Mouse (Mus musculus) layer of hippocampus, adult 9-10 months (tissue): ENCODE results near the gene Socs7.

Experiments used
- DNase-seq: peaks from one replicate; pipeline ENCODE4 v3.0.0; 2022; ENCODE audit warnings: low spot score

Socs7 gene

DNA sequence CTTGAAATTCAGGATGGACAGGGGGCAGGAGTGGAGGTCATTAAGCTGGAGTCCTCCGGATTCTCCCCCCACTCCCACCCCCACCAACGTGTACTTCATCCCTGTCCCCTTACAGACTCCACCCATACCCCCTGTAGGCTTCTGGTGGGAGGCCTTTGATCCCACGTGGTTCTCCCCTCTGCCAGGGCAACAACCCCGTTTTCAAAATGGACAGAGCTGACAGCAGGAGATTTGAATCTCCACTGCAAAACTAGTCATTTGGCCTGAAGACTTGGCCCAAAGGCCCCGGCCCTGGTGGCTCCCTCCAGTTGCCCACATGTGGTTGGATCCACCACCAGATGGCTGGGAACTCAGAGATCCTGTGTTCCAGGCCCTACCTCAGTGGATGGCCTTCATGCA, 54.3 kb downstream of the Socs7 start:
- DNase-seq: no peak

DNA sequence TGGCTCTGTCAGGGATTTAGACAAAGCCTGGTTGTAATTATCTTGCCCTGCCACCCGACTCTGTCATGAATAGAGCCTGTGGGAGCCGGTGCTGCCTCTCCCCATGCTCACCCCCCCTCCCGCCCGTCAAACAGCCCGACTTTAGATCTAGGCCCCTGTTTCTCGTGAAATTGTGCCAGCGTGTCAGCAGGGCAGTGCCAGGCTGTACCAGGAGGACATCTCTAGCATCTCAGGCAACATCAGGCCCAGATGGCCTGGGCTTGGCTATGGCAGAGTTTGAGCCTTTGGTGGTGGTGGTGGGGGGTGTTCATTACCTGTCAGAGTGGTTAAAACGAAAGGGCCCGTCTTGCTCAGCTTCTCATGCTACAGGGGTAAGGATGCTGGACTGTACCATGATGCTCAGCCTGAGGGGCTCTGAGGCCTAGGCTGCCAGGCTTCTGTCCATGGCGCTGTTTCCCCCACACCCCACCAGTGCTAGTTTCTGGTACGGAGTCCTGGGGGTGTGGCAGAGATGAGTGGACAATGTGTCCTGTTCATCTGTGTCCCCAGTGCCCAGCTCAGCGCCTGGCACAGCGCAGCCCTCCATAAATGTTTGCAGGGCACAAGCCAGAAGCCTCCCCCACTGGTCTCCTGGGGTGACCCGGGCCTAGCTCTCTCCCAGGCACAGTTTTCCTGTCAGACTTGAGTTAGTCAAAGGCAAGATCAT, 56.6 kb downstream of the Socs7 start:
- DNase-seq: no peak

DNA sequence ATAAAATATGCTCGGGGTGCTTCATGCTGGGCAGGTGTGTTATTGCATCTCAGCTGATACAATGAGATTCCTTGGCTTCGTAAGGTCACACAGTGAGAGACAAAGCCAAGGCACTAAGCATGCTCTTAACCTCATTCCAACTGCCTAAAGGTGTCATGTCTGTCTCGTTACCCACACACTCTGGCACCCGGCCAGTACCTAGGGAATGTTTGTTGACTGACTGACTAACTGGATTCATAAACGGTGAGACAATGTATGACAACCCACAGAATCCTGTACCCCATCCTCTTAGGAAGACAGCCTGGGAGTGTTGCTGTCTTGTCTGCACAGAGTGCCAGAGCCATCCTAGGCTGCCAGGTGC, 57.2 kb downstream of the Socs7 start:
- no peak for DNase-seq

DNA sequence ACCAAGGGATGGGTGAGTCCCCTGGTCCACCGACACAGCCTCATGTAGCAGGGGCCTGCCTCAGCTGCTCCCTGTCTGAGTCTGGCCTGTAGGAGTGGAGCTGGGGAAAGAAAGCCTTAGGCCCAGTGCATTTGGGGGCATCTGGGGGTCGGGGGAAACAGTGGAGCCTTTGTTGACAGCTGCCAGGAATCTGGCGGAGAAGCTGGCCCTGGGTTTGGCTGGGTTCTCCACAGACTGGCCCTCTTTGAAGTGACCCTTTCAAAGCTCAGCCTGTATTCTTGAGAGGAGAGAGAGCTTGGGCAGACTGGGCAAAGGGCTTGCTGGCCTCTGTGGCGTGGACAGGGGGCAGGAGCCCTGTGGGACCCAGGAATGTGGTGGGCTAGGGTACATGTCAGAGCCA, 60.2 kb downstream of the Socs7 start:
- DNase-seq: no peak

DNA sequence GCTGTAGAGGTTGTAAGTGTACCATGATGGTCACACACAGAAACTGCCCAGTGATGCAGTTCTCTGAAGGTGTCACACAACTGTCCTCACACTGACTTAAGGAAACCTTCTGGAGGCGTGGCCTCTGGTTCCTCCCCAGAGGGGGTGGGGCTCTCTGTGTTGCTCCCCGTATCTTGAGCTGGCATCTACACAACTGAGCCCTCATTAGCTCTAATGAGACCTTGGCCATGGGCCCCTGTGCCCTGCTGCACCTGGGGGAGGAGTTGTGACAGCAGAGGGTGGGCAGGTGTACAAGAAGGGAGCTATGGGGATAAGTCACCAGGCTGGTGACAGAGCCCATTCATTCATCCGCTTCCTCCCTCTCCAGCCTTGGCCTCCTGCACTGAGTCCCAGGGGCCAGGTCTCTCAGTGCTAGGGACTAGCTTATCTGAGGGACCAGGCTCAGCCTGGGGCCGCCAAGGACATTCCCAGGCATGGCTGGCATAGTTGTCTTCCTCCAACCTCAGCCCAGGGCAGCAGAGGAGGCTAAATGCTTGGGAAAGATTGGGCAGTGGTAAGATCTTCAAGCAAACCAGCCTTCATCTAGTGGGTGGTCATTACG, 61.8 kb downstream of the Socs7 start:
- no peak for DNase-seq

DNA sequence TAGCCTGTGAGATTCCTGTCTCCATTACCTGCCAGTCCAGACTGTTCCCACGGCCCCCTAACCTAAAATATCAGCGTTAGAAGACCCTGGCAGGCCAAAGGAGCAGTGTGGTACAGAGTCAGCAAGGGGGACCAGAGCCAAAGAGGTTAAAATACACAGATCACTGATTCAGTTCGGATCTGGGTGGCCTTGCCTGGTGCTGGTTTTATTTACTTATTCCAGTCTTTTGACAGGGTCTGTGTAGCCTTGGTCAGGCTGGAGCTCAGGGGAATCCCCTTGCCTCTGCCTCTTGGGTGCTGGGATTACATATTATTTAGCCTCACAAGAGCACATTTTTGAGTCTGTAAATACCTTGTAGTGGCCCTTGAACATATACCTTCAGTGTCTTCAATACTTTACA, 62.5 kb downstream of the Socs7 start:
- no peak for DNase-seq

DNA sequence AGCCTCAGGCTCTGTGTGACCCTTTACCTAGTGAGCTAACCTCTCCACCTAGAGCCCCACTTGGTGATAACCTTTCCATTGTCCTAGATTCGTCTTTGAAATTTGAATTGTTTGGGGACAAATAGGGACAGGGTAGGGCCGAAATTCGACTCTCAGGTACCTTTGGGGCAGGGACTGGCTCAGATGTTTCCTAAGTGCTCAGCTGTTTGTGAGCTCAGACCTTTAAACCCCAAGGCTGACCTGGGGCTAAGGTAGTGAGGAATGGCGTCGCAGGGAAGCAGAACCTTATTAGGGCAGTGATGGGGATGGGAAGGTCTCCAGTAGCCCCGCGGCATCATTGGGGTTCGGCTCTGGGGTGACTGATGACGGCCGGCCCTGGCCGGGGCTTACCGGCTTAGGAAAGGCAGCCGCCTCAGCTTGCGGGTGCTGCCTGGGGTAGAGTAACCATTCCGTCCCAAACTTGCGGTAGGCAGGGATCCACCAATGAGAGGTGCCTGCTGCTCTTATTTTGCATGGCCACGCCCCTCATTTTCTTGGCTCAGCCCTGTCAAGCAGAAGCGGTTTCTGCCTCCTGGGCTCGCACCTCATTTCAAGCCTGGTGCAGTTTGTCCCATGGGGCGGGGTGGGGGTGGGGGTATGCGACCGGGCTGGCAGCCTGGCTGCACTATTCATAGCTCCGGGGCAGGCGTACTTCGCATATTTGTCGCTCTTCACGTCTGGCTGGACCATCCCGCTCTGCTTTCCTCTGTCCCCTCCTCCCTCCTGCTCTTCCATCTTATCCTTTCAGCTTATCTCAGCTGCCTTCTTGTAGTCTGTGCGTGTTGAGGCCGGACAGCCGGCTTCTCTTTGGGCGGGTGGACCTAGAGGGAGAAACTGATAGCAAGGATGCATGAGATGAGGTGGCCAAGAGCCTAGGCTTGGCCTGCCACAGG, 65.7 kb downstream of the Socs7 start:
- no peak for DNase-seq

DNA sequence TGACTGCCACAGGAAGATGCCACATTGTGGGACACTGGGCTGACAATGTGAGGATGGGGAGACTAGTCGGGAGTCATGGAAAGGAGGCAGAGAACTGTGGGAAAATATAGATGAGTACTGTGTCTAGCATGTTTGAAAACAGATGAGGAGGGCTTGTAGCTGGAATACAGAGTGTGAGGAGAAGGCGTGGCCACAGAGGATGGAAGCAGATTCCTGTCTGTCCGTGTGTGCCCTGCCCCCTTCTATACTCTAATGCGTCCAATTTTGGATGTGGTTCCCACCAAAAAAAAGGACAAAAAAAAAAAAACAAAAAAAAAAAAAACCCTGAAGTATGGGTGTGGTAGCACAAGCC, 66.4 kb downstream of the Socs7 start:
- DNase-seq: no peak

DNA sequence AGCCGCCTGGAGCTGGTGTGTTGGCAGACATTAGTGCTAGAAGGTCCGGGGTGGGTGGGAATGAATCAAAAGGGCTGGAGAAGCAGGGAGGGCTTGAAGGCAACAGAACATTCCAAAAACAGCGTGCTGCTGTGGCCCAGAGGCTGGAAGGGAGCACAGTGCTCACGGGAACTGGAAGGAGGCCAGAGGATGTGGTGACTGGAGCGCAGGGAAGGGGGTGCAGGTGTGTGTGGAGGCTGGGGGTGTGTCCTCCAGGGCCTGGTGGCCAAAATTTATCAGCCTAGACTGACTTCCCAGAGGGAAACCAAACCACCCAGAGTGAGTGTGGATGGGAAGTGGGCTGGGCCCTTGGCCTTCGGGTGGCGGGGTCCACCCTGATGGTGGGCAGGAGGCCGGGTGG, 67.3 kb downstream of the Socs7 start:
- no peak for DNase-seq

DNA sequence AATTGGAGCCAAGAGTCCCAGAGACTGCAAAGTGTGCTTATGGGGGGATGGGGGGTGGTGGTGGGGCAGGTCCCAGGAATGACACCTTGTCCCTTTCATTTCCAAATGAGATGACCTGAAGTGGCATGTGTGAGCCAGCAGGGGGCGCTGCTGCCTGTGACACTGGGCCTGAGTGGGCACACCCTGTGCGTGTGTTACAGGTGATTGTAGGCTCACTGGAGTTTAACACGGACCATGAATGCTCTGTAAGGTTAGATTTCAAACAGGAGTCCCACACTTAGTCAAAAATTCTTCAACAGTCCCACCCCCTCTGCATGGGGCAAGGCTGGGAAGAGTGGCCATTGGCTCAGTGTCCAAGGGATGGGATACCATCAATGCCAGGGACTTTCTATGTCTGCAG, 69.7 kb downstream of the Socs7 start:
- no peak for DNase-seq

DNA sequence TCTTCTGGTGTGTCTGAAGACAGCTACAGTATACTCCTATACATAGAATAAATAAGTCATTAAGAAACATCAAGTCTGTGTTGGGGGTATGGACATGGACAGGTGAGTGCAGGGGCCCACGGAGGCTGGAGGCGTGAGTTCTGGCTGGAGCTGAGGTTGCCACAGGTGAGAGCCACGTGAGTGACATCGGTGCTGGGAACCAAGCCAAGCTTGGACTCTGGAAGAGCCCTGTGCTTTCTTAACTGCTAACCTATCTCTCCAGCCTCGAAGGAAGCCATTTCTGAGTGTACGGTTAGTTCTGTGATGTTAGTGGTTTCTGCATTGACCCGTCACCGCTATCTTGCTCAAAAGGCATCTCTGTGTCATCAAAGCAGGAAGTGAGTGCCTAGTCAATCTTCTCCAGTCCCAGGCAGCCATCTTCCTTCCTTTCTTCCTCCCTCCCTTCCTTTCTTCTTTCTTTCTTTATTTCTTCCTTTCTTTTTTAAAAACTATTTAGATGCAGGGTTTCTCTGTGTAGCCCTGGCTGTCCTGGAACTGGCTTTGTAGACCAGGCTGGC, 70.7 kb downstream of the Socs7 start:
- no peak for DNase-seq

DNA sequence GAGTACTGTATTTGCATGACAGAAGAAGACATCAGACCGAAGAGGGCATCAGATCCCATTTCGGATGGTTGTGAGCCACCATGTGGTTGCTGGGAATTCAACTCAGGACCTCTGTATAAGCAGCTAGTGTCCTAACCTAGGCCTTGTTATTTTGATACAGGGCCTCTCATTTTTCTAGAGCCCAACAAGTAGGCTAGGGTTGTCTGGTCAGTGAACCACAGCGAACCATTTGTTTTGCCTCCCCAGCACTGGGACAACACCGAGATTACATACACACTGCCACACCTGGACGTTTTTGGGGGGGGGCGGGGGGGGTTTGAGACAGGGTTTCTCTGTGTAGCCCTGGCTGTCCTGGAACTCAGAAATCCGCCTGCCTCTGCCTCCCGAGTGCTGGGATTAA, 71.8 kb downstream of the Socs7 start:
- no peak for DNase-seq

DNA sequence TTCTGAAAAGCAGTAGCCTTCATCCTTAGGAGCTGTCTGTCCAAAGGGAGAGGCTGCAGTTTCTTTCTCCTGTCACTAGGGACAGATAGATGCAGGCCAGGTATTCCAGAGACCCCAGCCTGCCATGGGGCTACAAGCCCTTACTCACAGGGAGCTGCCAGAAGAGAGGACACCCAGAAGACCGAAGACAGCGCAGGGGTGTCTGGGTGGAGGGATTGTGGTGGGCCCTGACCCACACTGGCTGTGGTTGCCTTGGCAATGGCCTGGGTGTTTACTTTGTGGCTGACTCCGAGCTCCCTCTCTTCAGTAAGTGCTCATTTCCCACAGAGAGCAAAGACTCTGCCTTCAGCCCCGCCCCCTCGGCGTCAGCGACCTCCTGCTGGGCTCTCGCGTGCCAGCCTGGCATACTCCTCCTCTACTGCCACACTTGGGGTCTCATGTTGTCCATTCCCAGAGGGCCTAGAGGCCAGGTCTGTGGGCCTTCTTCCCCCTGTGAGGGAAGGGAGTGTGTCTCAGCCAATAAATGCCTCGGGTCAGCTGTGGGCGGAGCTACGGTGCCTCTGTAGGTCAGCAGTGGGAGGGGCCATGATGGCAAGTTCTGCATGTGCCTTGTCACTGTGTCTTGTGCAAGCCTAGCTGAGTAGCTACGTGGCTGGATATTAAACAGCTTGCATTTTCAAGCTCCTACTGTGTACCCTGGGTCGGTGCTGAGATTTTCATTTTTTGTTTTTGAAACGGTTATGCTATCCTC, 72.5 kb downstream of the Socs7 start:
- no peak for DNase-seq

DNA sequence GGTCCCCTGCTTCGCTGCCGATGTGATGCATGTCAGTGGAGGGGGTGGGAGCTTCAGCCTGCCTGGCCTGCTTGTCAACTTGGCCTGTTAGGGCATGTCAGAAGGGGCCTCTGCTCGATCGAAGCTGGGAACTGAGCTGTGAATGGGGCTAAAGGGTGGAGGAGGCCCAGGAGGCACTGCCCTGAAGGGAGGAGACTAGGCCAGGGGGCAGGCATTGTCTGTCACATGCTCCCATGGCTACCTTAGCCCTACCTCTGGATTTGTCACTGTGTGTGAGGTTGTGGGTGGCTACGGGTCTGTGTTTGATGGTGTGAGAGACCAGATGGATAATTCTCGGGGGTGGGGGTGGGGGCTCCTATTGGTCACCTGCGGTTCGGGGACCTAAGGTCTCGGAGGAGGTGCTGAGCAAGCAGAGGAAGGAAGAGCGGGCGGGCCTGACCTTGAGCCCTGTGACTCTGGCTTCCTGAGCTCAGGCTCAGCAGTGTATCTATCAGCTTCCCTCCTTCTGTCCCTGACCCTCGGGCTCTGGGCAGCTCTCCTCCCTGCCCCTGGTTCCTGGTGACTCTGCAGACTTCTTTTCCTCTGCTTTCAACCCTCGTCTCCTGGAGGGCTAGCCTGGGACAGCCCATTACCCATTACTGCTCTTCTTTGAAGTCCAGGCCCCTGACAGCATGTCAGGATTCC, 73.6 kb downstream of the Socs7 start:
- DNase-seq: no peak

DNA sequence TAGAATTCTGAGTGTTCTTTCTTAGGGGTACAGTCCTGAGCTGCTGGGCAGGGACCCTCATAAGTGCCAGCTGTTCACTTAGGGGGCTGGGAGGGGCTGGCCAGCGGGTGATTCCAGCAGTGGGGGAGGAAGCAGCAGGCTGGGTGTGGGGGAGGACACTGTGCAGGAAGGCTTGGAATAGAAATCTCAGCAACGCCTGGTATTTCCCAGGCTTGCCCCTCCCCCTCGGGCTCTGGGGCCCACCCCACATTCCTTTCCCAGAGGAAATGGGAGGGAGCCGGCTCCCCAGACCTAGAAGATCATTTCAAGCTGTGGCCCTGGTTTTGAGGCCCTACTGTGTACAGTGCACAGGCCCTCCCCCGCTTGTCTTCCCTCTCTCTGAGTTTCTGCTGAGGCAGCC, 75.4 kb downstream of the Socs7 start:
- no peak for DNase-seq

DNA sequence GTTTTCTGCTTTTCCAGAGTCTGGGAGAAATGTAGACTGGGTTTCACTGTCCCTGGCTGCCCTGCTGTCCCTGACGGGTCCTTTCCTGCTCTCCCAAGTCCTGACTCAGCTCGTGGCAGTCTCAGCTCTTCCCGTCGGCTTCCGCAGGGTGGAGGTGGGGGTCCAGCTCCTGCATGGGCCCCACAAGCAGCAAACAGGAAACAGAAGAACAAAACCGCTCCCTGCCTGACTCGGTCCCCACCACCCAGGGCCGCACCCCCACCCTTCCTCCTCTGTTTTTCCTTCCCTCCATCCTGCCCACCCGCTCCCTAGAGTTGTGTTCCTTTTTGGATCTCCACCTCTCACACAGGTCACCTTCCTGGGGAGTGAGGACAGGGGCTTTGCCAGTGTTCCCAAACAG, 76.5 kb downstream of the Socs7 start:
- DNase-seq: no peak

DNA sequence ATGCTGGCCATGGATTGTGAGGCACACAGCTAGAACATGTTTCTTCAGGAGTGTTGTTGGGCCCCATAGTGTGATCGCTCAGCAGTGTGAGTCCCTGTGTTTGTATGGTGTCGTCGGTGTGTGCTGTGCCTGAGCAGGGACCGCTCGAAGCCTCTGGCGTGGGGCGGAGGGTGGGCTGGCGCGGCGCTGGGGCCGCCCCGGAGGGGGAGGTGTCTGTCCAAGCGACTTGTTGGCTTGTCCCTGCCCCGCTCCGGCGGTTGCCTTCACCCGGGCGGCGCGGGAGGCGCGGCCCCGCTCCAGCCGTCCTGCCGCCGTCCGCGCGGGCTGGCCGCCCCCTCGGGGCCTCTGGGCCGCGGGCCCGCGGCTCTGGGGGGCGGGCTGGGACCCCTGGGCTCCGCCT, 77.6 kb downstream of the Socs7 start:
- DNase-seq: no peak

DNA sequence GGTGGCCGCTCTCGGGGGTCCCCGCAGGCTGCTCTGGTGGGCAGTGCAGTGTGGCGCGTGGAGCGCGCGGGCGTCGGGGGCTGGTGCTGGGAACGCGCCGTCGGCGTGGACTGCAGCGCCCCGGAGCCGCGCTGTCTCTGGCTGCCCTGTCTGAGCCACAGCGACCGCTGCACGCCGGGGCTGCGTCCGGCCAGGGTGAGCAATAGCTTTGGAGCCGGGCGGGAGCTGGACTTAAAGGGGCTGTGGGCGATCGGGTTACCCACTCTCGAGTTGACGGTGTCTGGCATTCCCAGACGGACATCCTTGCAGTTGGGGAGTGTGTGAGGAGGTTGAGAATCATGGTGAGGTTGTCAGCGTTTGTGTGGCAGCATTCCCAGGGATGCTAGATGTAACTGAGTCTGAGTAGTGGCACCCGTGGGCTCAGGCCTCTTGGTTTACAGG, 78.1 kb downstream of the Socs7 start:
- no peak for DNase-seq

DNA sequence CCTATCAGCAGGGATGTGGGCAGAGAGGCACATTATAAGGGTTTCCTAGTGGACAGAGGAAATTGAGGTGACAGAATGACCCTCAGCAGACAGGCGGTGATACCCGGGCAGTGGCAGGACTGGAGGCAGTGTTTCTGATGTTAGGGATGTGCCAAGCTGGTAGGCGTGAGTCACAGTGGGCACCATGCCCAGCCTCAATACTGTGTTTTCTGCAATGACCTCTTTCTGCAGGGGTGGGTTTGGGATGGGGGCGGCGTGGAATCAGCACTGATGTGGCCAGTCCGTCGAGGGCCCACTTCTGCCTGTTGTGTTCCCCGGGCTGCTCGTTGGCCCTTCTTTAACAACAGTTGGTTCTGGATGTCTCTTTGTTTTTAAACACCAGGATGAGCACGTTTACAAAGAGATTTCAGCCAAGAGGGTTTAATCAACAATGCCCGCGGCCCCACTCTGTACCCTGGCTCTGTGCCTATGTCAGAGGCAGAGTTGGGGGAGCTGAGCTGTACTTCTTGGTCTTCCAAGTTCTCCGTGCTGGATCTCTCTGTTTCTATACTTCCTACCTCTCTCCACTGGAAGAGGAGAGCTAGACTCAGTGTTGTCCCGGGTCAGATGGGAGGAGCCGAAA, 78.8 kb downstream of the Socs7 start:
- DNase-seq: no peak

DNA sequence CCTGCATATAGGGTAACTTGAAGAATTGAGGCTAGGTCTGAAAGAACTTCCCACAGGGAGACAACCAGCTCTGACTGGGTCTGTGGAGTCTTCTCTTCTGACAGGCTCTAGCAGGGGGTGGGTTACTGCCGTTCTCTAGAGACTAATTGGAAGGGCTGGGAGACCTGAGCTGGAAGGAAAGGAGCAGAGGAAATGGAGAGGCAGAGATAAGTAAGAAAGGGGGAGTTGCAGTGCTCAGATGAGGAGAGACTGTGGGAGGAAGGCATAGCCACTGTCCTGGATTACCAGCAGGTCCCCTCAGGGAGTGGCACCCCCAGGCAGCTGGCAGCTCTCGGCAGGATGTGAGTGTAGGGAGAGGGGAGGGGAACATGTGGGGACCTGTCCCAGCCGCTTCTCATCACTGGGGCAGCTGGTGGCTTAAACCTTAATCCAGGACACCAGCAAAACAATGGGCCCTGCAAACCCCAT, 79.3 kb downstream of the Socs7 start:
- DNase-seq: no peak
